Mouse (Mus musculus) hindbrain, embryonic 11.5 days (tissue): Measurements from ENCODE around the gene Lypd1. TPM values are rescaled to one million over a fixed set of nuclear protein-coding genes. Genes with fewer than 3 reads are reported as not detected.

Experiments
- ATAC-seq: fragments of 200-750 bp; cut with Nextera tagmentation; 2 replicates; pipeline ENCODE4 v1.8.0; 2017; ENCODE audit warnings: mild to moderate bottlenecking, moderate TSS enrichment, moderate library complexity; ENCODE audit not compliant: low FRiP score
- DNase-seq: peaks from one replicate; pipeline ENCODE4 v3.0.0-alpha.2; 2015; ENCODE audit warnings: low spot score
- H3K27ac ChIP-seq: fragments of 300-500 bp; sonication (generic); 2 replicates; pipeline ENCODE4 v1.5.1; 2014; ENCODE audit warnings: mild to moderate bottlenecking, low read depth, low read length
- H3K27me3 ChIP-seq: fragments of 300-500 bp; sonication (generic); 2 replicates; pipeline ENCODE4 v1.6.1; 2014; ENCODE audit warnings: mild to moderate bottlenecking, low read length, moderate library complexity, mixed read lengths; ENCODE audit not compliant: control insufficient read depth, insufficient read depth
- H3K36me3 ChIP-seq: fragments of 300-500 bp; sonication (generic); 2 replicates; pipeline ENCODE4 v1.6.1; 2014; ENCODE audit warnings: mild to moderate bottlenecking, low read length, moderate library complexity, mixed read lengths; ENCODE audit not compliant: control insufficient read depth, insufficient read depth
- H3K4me1 ChIP-seq: fragments of 300-500 bp; sonication (generic); replicated peaks from 2 replicates; pipeline ENCODE4 v1.6.1; 2014; ENCODE audit warnings: low read length, mixed read lengths; ENCODE audit not compliant: control insufficient read depth, insufficient read depth
- H3K4me2 ChIP-seq: fragments of 300-500 bp; sonication (generic); replicated peaks from 2 replicates; pipeline ENCODE4 v1.6.1; 2014; ENCODE audit warnings: mild to moderate bottlenecking, low read depth, low read length
- H3K4me3 ChIP-seq: fragments of 300-500 bp; sonication (generic); 2 replicates; pipeline ENCODE4 v1.5.1; 2014; ENCODE audit warnings: low read depth, low read length
- H3K9ac ChIP-seq: fragments of 300-500 bp; sonication (generic); 2 replicates; pipeline ENCODE4 v1.6.1; 2014; ENCODE audit warnings: low read depth, low read length
- H3K9me3 ChIP-seq: fragments of 300-500 bp; sonication (generic); 2 replicates; pipeline ENCODE4 v1.6.1; 2016; ENCODE audit warnings: low read length; ENCODE audit not compliant: control insufficient read depth
- WGBS: fragments of 180-500 bp; shearing (Covaris S2); extraction: QIAGEN DNeasy Blood & Tissue Kit; methylation state at CpG from one replicate; pipeline ENCODE4 v1.1.7; 2014; 5-methylcytosine and 5-hydroxymethylcytosine counted together
- polyA plus RNA-seq: library from polyadenylated mRNA; unstranded; fragments of >200 nt; fragmentation: Nextera tagmentation; extraction: Ambion mirVana; gene quantifications from 2 replicates; pipeline ENCODE4 v1.2.1, GENCODE M21; 2014

The Lypd1 gene
- polyA plus RNA-seq = 10.6 and 10.9 TPM in 2 replicates

GRCm38 (mm10) chr1:125912601-125913600 lies at the start of gene Lypd1:
TSS of gene Lypd1 (minus strand) at chr1:125913101.
- no peaks in the 10 kb centered on the region for H3K36me3 ChIP-seq
- peak; percentile 40 for DNase-seq
- no peaks in the 10 kb centered on the region for H3K9me3 ChIP-seq
- peaks cover 12% of the 10 kb centered on the region for H3K4me1 ChIP-seq
- no peak within 1 kb of the TSS for H3K27ac ChIP-seq
- WGBS = 4% methylated on average over 30 of the region's 30 CpGs
- 0 out of 2 replicates have a peak, but pooled peaks have one; percentile 14 for ATAC-seq
- peak within 1 kb of the TSS; percentile 75 for H3K4me2 ChIP-seq
- H3K4me3 ChIP-seq = peak within 1 kb of the TSS; percentile 47
- peaks cover 18% of the 10 kb centered on the region for H3K27me3 ChIP-seq
- H3K9ac ChIP-seq = peak within 1 kb of the TSS; percentile 42; the same call in 1 of the 2 replicates

GRCm38 (mm10) chr1:125951026-125951425 lies 38.1 kb upstream of the Lypd1 start:
- WGBS = 86% methylated on average over 3 of the region's 3 CpGs
- Histone ChIP-seq H3K9me3 (no peaks in the 10 kb centered on the region), H3K27ac (no peak overlapping the region)

GRCm38 (mm10) chr1:125949076-125949475 lies 36.2 kb upstream of the Lypd1 start:
- Histone ChIP-seq H3K27ac (no peak overlapping the region), H3K27me3 (no peaks in the 10 kb centered on the region), H3K9ac (no peak overlapping the region), H3K4me3 (no peak overlapping the region), H3K9me3 (no peaks in the 10 kb centered on the region), H3K4me1 (no peaks in the 10 kb centered on the region), H3K36me3 (no peaks in the 10 kb centered on the region), H3K4me2 (no peak overlapping the region)
- WGBS = 76% methylated on average over 6 of the region's 6 CpGs
- DNase-seq (no peak), ATAC-seq (no peak)

More at GRCm38 (mm10) chr1:125951026-125951425, 38.1 kb upstream of the Lypd1 start:
- Histone ChIP-seq H3K4me3 (no peak overlapping the region), H3K36me3 (no peaks in the 10 kb centered on the region), H3K9ac (no peak overlapping the region), H3K27me3 (no peaks in the 10 kb centered on the region), H3K4me1 (no peaks in the 10 kb centered on the region), H3K4me2 (no peak overlapping the region)
- no peak for DNase-seq
- ATAC-seq = no peak

- no peaks in the 10 kb centered on the region for H3K27me3 ChIP-seq
- WGBS = 89% methylated on average over 9 of the region's 9 CpGs
- no peaks in the 10 kb centered on the region for H3K9me3 ChIP-seq
- H3K4me3 ChIP-seq = no peak overlapping the region
- H3K9ac ChIP-seq = no peak overlapping the region
- no peaks in the 10 kb centered on the region for H3K36me3 ChIP-seq
- no peak for ATAC-seq
- no peak overlapping the region for H3K4me2 ChIP-seq
- H3K4me1 ChIP-seq = no peaks in the 10 kb centered on the region
- no peak for DNase-seq
- no peak overlapping the region for H3K27ac ChIP-seq
Measured at GRCm38 (mm10) chr1:125945136-125945535, 32.2 kb upstream of the Lypd1 start.

GRCm38 (mm10) chr1:125943305-125943704 lies 30.4 kb upstream of the Lypd1 start:
- ATAC-seq (no peak), DNase-seq (no peak)
- Histone ChIP-seq H3K27me3 (no peaks in the 10 kb centered on the region), H3K4me3 (no peak overlapping the region), H3K9ac (no peak overlapping the region), H3K9me3 (no peaks in the 10 kb centered on the region), H3K27ac (no peak overlapping the region), H3K36me3 (no peaks in the 10 kb centered on the region), H3K4me2 (no peak overlapping the region), H3K4me1 (no peaks in the 10 kb centered on the region)
- 97% methylated on average over 1 of the region's 1 CpGs for WGBS

GRCm38 (mm10) chr1:125925486-125925885 lies 12.6 kb upstream of the Lypd1 start:
- DNase-seq (no peak), ATAC-seq (no peak)
- Histone ChIP-seq H3K4me1 (no peaks in the 10 kb centered on the region), H3K9me3 (no peaks in the 10 kb centered on the region), H3K27me3 (no peaks in the 10 kb centered on the region), H3K9ac (no peak overlapping the region), H3K4me3 (no peak overlapping the region), H3K4me2 (no peak overlapping the region), H3K27ac (no peak overlapping the region), H3K36me3 (no peaks in the 10 kb centered on the region)
- WGBS = 96% methylated on average over 10 of the region's 10 CpGs

GRCm38 (mm10) chr1:125923062-125923461 lies 10.2 kb upstream of the Lypd1 start:
- H3K4me3 ChIP-seq = no peak overlapping the region
- H3K9me3 ChIP-seq = no peaks in the 10 kb centered on the region
- no peaks in the 10 kb centered on the region for H3K4me1 ChIP-seq
- no peak overlapping the region for H3K27ac ChIP-seq
- no peak for ATAC-seq
- DNase-seq = no peak
- H3K27me3 ChIP-seq = no peaks in the 10 kb centered on the region
- 81% methylated on average over 2 of the region's 2 CpGs for WGBS
- no peak overlapping the region for H3K4me2 ChIP-seq
- H3K36me3 ChIP-seq = no peaks in the 10 kb centered on the region
- H3K9ac ChIP-seq = no peak overlapping the region

- Histone ChIP-seq H3K9me3 (no peaks in the 10 kb centered on the region), H3K4me1 (no peaks in the 10 kb centered on the region), H3K27me3 (no peaks in the 10 kb centered on the region), H3K4me3 (no peak overlapping the region), H3K9ac (no peak overlapping the region), H3K36me3 (no peaks in the 10 kb centered on the region), H3K27ac (no peak overlapping the region), H3K4me2 (no peak overlapping the region)
- no peak for ATAC-seq
- DNase-seq = no peak
- 95% methylated on average over 3 of the region's 3 CpGs for WGBS
Measured at GRCm38 (mm10) chr1:125920696-125921095, 7.8 kb upstream of the Lypd1 start.
